Mouse (Mus musculus) liver, embryonic 11.5 days (tissue): Measurements from ENCODE around the gene Phf3. TPM values are rescaled to one million over a fixed set of nuclear protein-coding genes. Genes with fewer than 3 reads are reported as not detected.
"Not testable (repeated sequence)": the region's sequence is repeated elsewhere in the genome, so short reads cannot be mapped to it uniquely, and the experiment has no call there.

ENCODE experiments used
- ATAC-seq: fragments of 200-750 bp; cut with Nextera tagmentation; replicated peaks from 2 replicates; pipeline ENCODE4 v1.8.0; 2017; ENCODE audit warnings: moderate number of reproducible peaks, mild to moderate bottlenecking, moderate TSS enrichment, moderate library complexity; ENCODE audit not compliant: low FRiP score
- DNase-seq: peaks from one replicate; pipeline ENCODE4 v3.0.0-alpha.2; 2017; ENCODE audit warnings: low spot score
- H3K27ac ChIP-seq: fragments of 300-500 bp; sonication (generic); 2 replicates; pipeline ENCODE4 v1.5.1; 2014; ENCODE audit warnings: mild to moderate bottlenecking, low read depth, low read length, control low read depth
- H3K27me3 ChIP-seq: fragments of 300-500 bp; sonication (generic); replicated peaks from 2 replicates; pipeline ENCODE4 v1.6.1; 2014; ENCODE audit warnings: low read length, mixed read lengths; ENCODE audit not compliant: control insufficient read depth, insufficient read depth
- H3K36me3 ChIP-seq: fragments of 300-500 bp; sonication (generic); 2 replicates; pipeline ENCODE4 v1.6.1; 2014; ENCODE audit warnings: mild to moderate bottlenecking, low read length, moderate library complexity, mixed read lengths; ENCODE audit not compliant: control insufficient read depth, insufficient read depth
- H3K4me1 ChIP-seq: fragments of 300-500 bp; sonication (generic); replicated peaks from 2 replicates; pipeline ENCODE4 v1.6.1; 2014; ENCODE audit warnings: low read length, mixed read lengths; ENCODE audit not compliant: control insufficient read depth, insufficient read depth
- H3K4me2 ChIP-seq: fragments of 300-500 bp; sonication (generic); 2 replicates; pipeline ENCODE4 v1.6.1; 2014; ENCODE audit warnings: mild to moderate bottlenecking, control low read depth, moderate library complexity
- H3K4me3 ChIP-seq: fragments of 300-500 bp; sonication (generic); 2 replicates; pipeline ENCODE4 v1.5.1; 2014; ENCODE audit warnings: low read depth, low read length, control low read depth
- H3K9ac ChIP-seq: fragments of 300-500 bp; sonication (generic); 2 replicates; pipeline ENCODE4 v1.6.1; 2014; ENCODE audit warnings: low read depth, low read length, control low read depth
- H3K9me3 ChIP-seq: fragments of 300-500 bp; sonication (generic); 2 replicates; pipeline ENCODE4 v1.6.1; 2016; ENCODE audit warnings: low read length, inconsistent platforms, mixed read lengths; ENCODE audit not compliant: control insufficient read depth
- WGBS: fragments of 180-500 bp; shearing (Covaris S2); extraction: QIAGEN DNeasy Blood & Tissue Kit; methylation state at CpG from one replicate; pipeline ENCODE4 v1.1.7; 2014; 5-methylcytosine and 5-hydroxymethylcytosine counted together
- polyA plus RNA-seq: library from polyadenylated mRNA; unstranded; fragments of >200 nt; fragmentation: Nextera tagmentation; extraction: Ambion mirVana; gene quantifications from 2 replicates; pipeline ENCODE4 v1.2.1, GENCODE M21; 2014

Phf3 gene
- polyA plus RNA-seq, 1 experiment from 2014 or later = 27.0 TPM

- H3K4me3 ChIP-seq = no peak overlapping the region
- 79% methylated on average over 7 of the region's 7 CpGs for WGBS
Measured at GRCm38 (mm10) chr1:30772851-30773250, 100.9 kb downstream of the Phf3 start.

GRCm38 (mm10) chr1:30771772-30772171, 101.9 kb downstream of the Phf3 start:
- no peak for DNase-seq
- no peaks in the 10 kb centered on the region for H3K4me1 ChIP-seq
- ATAC-seq = no peak
- WGBS = 65% methylated on average over 6 of the region's 6 CpGs
- no peaks in the 10 kb centered on the region for H3K36me3 ChIP-seq
- no peaks in the 10 kb centered on the region for H3K27me3 ChIP-seq
- H3K27ac ChIP-seq = no peak overlapping the region
- no peak overlapping the region for H3K9ac ChIP-seq
- no peak overlapping the region for H3K4me2 ChIP-seq
- no peak overlapping the region for H3K4me3 ChIP-seq
- H3K9me3 ChIP-seq = no peaks in the 10 kb centered on the region

More at GRCm38 (mm10) chr1:30772851-30773250, 100.9 kb downstream of the Phf3 start:
- no peak overlapping the region for H3K4me2 ChIP-seq
- H3K27ac ChIP-seq = no peak overlapping the region
- H3K4me1 ChIP-seq = no peaks in the 10 kb centered on the region
- H3K27me3 ChIP-seq = no peaks in the 10 kb centered on the region
- H3K9me3 ChIP-seq = no peaks in the 10 kb centered on the region
- ATAC-seq (no peak), DNase-seq (no peak)
- no peaks in the 10 kb centered on the region for H3K36me3 ChIP-seq
- no peak overlapping the region for H3K9ac ChIP-seq

- not testable (repeated sequence) for DNase-seq, H3K9me3 ChIP-seq, H3K4me1 ChIP-seq, H3K4me3 ChIP-seq, ATAC-seq, H3K36me3 ChIP-seq, H3K27me3 ChIP-seq, H3K27ac ChIP-seq, H3K9ac ChIP-seq, H3K4me2 ChIP-seq
- WGBS = 86% methylated on average over 12 of the region's 16 CpGs
Measured at GRCm38 (mm10) chr1:30770599-30770998, 103.1 kb downstream of the Phf3 start.

GRCm38 (mm10) chr1:30756794-30757193, 116.9 kb downstream of the Phf3 start:
- no peak overlapping the region for H3K27ac ChIP-seq
- H3K4me3 ChIP-seq = no peak overlapping the region
- DNase-seq (no peak), ATAC-seq (no peak)
- H3K4me1 ChIP-seq = no peaks in the 10 kb centered on the region
- no peaks in the 10 kb centered on the region for H3K9me3 ChIP-seq
- no peak overlapping the region for H3K9ac ChIP-seq
- H3K4me2 ChIP-seq = no peak overlapping the region
- H3K27me3 ChIP-seq = no peaks in the 10 kb centered on the region
- H3K36me3 ChIP-seq = no peaks in the 10 kb centered on the region

- ATAC-seq = no peak
- H3K9ac ChIP-seq = no peak overlapping the region
Measured at GRCm38 (mm10) chr1:30755453-30756224, 118.1 kb downstream of the Phf3 start.

More at GRCm38 (mm10) chr1:30755453-30756224, 118.1 kb downstream of the Phf3 start:
- H3K4me3 ChIP-seq = no peak overlapping the region
- no peak overlapping the region for H3K27ac ChIP-seq
- no peaks in the 10 kb centered on the region for H3K36me3 ChIP-seq
- WGBS = 68% methylated on average over 3 of the region's 3 CpGs
- no peak overlapping the region for H3K4me2 ChIP-seq
- H3K9me3 ChIP-seq = no peaks in the 10 kb centered on the region
- DNase-seq = no peak
- H3K4me1 ChIP-seq = no peaks in the 10 kb centered on the region
- no peaks in the 10 kb centered on the region for H3K27me3 ChIP-seq

Other genes starting within 250 kb of the Phf3 start
- not detected in 2 replicates for gene AC153137.1, start 104.0 kb upstream of the Phf3 start, polyA plus RNA-seq